Mouse (Mus musculus) CD4-positive naive resting alpha-beta T cell, adult 76 days (primary cell): ENCODE data around the gene Zfp938. TPM values are rescaled to one million over a fixed set of nuclear protein-coding genes. Genes with fewer than 3 reads are reported as not detected.

Experiments
- total RNA-seq: library from RNA; stranded (reverse); gene quantifications from one replicate; pipeline ENCODE4 v1.2.4, GENCODE M21; 2023

Zfp938 gene
- total RNA-seq: 6.0 TPM

DNA sequence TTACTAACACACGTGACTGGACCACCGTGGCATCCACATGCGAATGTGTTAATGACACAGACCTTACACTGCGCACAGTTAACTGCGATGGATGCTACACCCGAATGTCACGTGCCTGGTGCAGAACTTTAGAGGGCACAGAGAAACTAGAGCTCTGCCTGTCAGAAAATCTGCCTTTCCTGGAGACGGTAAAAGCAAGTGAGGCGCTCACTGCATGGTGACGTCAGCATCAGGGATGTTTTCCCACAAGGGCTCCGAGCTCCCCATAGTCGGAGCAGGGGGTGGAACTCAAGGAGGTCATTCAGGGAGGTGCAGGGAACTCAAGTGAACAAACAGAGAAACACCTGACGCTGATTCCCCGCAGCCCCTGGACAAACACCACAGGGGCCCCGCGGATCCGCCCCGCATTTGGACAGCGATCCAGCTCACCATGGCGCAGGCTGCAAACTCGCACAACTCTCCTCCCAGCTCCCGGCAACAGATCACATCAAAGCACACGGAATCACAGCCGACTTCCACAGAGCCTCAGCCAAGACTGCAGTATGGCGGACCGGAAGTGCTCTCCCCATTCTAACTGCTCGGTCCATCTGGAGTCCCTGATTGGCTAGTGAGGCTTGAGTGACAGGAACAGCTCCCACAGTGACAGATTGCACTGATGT is at the start of gene Zfp938:
TSS of gene Zfp938 (minus strand) at position 539 of the 659 bp plus-strand sequence.

Other genes with a start within 250 kb of the Zfp938 start
- 3.5 TPM for gene Zfp873, start 193.2 kb downstream of the Zfp938 start, total RNA-seq
- gene BC024063, start 157.9 kb downstream of the Zfp938 start, total RNA-seq: 3.0 TPM
- 5.9 TPM for gene AU041133, start 113.3 kb downstream of the Zfp938 start, total RNA-seq
- gene 4932415D10Rik, start 75.3 kb upstream of the Zfp938 start, total RNA-seq: not detected
- gene Gm4924, start 113.0 kb upstream of the Zfp938 start, total RNA-seq: 2.3 TPM